ENCODE assay signal across 8 mouse cellular contexts in genomic region chr2:29124936-29125701, GRCm38 (mm10). TPM values are rescaled to one million over a fixed set of nuclear protein-coding genes. Genes with fewer than 3 reads are reported as not detected.
A peak's percentile ranks its signal among the peaks of the same experiment; 100 is the strongest.
DNase-seq lines count a peak whose midpoint lies in the region; ATAC-seq and TF ChIP-seq lines count a peak whose summit lies in the region.

No protein-coding gene starts in this region.

- H3K27ac ChIP-seq in ES-Bruce4 (ENCODE audit: insufficient read depth, low read length) = peak overlapping the region; percentile 54
- H3K27ac ChIP-seq in forebrain, embryonic 13.5 days = peak overlapping the region; percentile 94
- H3K27ac ChIP-seq in liver, postnatal 0 days (ENCODE audit: low read depth) = peak overlapping the region; percentile 98
- peak overlapping the region; percentile 90 for H3K27ac ChIP-seq in neural tube, embryonic 14.5 days (ENCODE audit: low read depth, low read length)

- H3K9ac ChIP-seq in ES-Bruce4 (ENCODE audit: low read depth, poor library complexity, severe bottlenecking) = peak overlapping the region; percentile 70
- H3K9ac ChIP-seq in forebrain, embryonic 13.5 days = peak overlapping the region; percentile 92
- peak overlapping the region; percentile 93 for H3K9ac ChIP-seq in liver, postnatal 0 days (replicated peaks)
- peak overlapping the region; percentile 93 for H3K9ac ChIP-seq in neural tube, embryonic 14.5 days (replicated peaks; ENCODE audit: low read depth, low read length)

- peak overlapping the region; percentile 88 for H3K4me2 ChIP-seq in forebrain, embryonic 13.5 days
- H3K4me2 ChIP-seq in liver, postnatal 0 days (ENCODE audit: low read depth, low read length) = peak overlapping the region; percentile 93
- H3K4me2 ChIP-seq in neural tube, embryonic 14.5 days (ENCODE audit: low read depth, low read length) = peak overlapping the region; percentile 86

- no peaks in the 10 kb centered on the region for H3K9me3 ChIP-seq in ES-Bruce4 (replicated peaks; ENCODE audit: control insufficient read depth, insufficient read depth, low read length, poor library complexity, severe bottlenecking)
- no peaks in the 10 kb centered on the region for H3K9me3 ChIP-seq in forebrain, embryonic 13.5 days (replicated peaks)
- no peaks in the 10 kb centered on the region for H3K9me3 ChIP-seq in liver, postnatal 0 days (ENCODE audit: low read length)
- H3K9me3 ChIP-seq in neural tube, embryonic 14.5 days (ENCODE audit: control insufficient read depth, low read length) = no peaks in the 10 kb centered on the region

- H3K4me3 ChIP-seq in ES-Bruce4 (ENCODE audit: low read depth, low read length) = peak overlapping the region; percentile 86
- peak overlapping the region; percentile 82 for H3K4me3 ChIP-seq in forebrain, embryonic 13.5 days
- H3K4me3 ChIP-seq in liver, postnatal 0 days (ENCODE audit: low read depth, low read length) = peak overlapping the region; percentile 92
- peak overlapping the region; percentile 76 for H3K4me3 ChIP-seq in neural tube, embryonic 14.5 days (ENCODE audit: low read depth, low read length)

- peak; percentile 97 for ATAC-seq in cerebellum, adult (ENCODE audit: insufficient number of reproducible peaks, low FRiP score, low TSS enrichment)
- ATAC-seq in forebrain, embryonic 13.5 days = peak; percentile 98
- peak; percentile 98 for ATAC-seq in liver, postnatal 0 days
- ATAC-seq in neural tube, embryonic 14.5 days (ENCODE audit: low read depth) = peak; percentile 97

- peak; percentile 66 for TF ChIP-seq EP300 in ES-Bruce4 (IDR thresholded peaks at IDR 0.05; ENCODE audit: insufficient read depth, low read depth, low read length)
- peak; percentile 53; the same call in 1 of the 2 replicates for TF ChIP-seq EP300 in liver, postnatal 0 days (IDR thresholded peaks at IDR 0.05; ENCODE audit: low read depth)

- H3K27me3 ChIP-seq in ES-Bruce4 (ENCODE audit: control insufficient read depth, insufficient read depth, low read length, poor library complexity, severe bottlenecking) = no peaks in the 10 kb centered on the region
- H3K27me3 ChIP-seq in forebrain, embryonic 13.5 days = no peaks in the 10 kb centered on the region
- H3K27me3 ChIP-seq in liver, postnatal 0 days (ENCODE audit: insufficient read depth, low read length) = no peaks in the 10 kb centered on the region
- no peaks in the 10 kb centered on the region for H3K27me3 ChIP-seq in neural tube, embryonic 14.5 days (ENCODE audit: control insufficient read depth, insufficient read depth, low read length)

- WGBS in forebrain, embryonic 13.5 days = under 1% methylated on average over 80 of the region's 81 CpGs
- under 1% methylated on average over 81 of the region's 81 CpGs for WGBS in large intestine, adult 2 months
- 1% methylated on average over 71 of the region's 81 CpGs for WGBS in liver, postnatal 0 days (ENCODE audit: insufficient replicate concordance)
- under 1% methylated on average over 81 of the region's 81 CpGs for WGBS in neural tube, embryonic 14.5 days

- intact Hi-C loops in heart, postnatal 10 days (cut with DNase I) = loop anchor here (5.0 kb wide), 1 partner anchor 58 kb away; no protein-coding TSS in a partner anchor

- peaks cover 29% of the 10 kb centered on the region for H3K36me3 ChIP-seq in ES-Bruce4 (ENCODE audit: control insufficient read depth, insufficient read depth, low read length, poor library complexity, severe bottlenecking)
- peaks cover 31% of the 10 kb centered on the region for H3K36me3 ChIP-seq in forebrain, embryonic 13.5 days (ENCODE audit: poor library complexity, severe bottlenecking)
- H3K36me3 ChIP-seq in liver, postnatal 0 days (replicated peaks; ENCODE audit: insufficient read depth, low read length) = peaks cover 11% of the 10 kb centered on the region
- peaks cover 11% of the 10 kb centered on the region; the same call in 1 of the 2 replicates for H3K36me3 ChIP-seq in neural tube, embryonic 14.5 days (ENCODE audit: control insufficient read depth, insufficient read depth, low read length)

- DNase-seq in heart, postnatal 10 days = peak; percentile 100
- peak; percentile 94 for DNase-seq in large intestine, adult 2 months (ENCODE audit: low read depth, low spot score)
- peak; percentile 100 for DNase-seq in liver, postnatal 0 days
- DNase-seq in testis, postnatal 10 days (ENCODE audit: low spot score) = peak; percentile 99

- no peak for TF ChIP-seq CTCF in ES-Bruce4 (IDR thresholded peaks at IDR 0.05; ENCODE audit: low read depth, low read length)
- peak; percentile 13; the same call in 1 of the 2 replicates for TF ChIP-seq CTCF in liver, postnatal 0 days (IDR thresholded peaks at IDR 0.05; ENCODE audit: low read depth)

- H3K4me1 ChIP-seq in ES-Bruce4 (ENCODE audit: control insufficient read depth, insufficient read depth, low read length) = peaks cover 3% of the 10 kb centered on the region
- peaks cover 14% of the 10 kb centered on the region for H3K4me1 ChIP-seq in forebrain, embryonic 13.5 days
- peaks cover 16% of the 10 kb centered on the region for H3K4me1 ChIP-seq in liver, postnatal 0 days (ENCODE audit: insufficient read depth)
- peaks cover 9% of the 10 kb centered on the region for H3K4me1 ChIP-seq in neural tube, embryonic 14.5 days (ENCODE audit: control insufficient read depth, insufficient read depth, low read length)

- TF ChIP-seq POLR2A in ES-Bruce4 (IDR thresholded peaks at IDR 0.05; ENCODE audit: insufficient read depth, low read length) = no peak

RNA-seq across cellular contexts. Expression of gene Setx, which starts 1.1 kb away (rescaled TPM):
- 107 and 113 TPM in 2 replicates for polyA plus RNA-seq in ES-Bruce4 (2011; ENCODE audit: insufficient read depth, insufficient read length, low read depth, missing spikeins)
- 14.0 and 14.7 TPM in 2 replicates for polyA plus RNA-seq in forebrain, embryonic 13.5 days (2015; fragmentation: Nextera tagmentation; extraction: Ambion mirVana)
- total RNA-seq in heart, postnatal 10 days (2021) = 10 to 100 TPM; 35.8 to 40.8 TPM
- polyA plus RNA-seq in large intestine, adult 2 months (2012; rRNA removed) = 2.1 and 4.5 TPM in 2 replicates
- 2.6 and 3.3 TPM in 2 replicates for polyA plus RNA-seq in liver, postnatal 0 days (2015; fragmentation: Nextera tagmentation; extraction: Ambion mirVana)
- 15.4 and 28.8 TPM in 2 replicates for polyA plus RNA-seq in neural tube, embryonic 14.5 days (2014; fragmentation: Nextera tagmentation; extraction: Ambion mirVana)

Comparison
In these comparisons a context has a peak if more than half of its experiments do, and no peak if none do; other contexts are left out.
1. Peak in every context shown above with its lines: DNase-seq, ATAC-seq, H3K4me3 ChIP-seq and H3K27ac ChIP-seq.